Mouse (Mus musculus) CH12F3 (cell line): Measurements from ENCODE around the gene Cdh23.

Experiments
- in situ Hi-C: fragments of 300-500 bp; cut with MboI; formaldehyde crosslinking; loops from 2 replicates; pipeline ENCODE4 v1.14.3; 2020; ENCODE audit warnings: low sequenced_read_pairs

The Cdh23 gene

DNA sequence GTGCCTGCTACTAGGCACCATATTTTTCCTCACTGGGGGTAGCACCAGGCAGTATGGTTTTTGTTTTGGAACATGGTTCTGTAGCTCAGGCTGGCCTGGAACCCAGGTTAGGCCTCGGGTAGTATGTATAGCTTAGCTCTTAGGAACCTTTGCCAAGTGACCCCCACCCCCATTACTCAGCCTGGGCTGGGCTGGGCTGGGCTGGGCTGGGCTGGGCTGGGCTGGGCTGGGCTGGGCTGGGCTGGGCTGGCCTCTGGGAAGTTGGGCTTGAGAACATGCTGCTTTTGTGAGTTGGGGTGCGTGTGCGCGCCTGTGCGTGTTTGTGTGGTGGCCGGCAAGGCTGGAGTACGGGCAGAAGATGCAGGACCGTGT lies 405.6 kb downstream of the Cdh23 start:
- in situ Hi-C loops: no loop called here

DNA sequence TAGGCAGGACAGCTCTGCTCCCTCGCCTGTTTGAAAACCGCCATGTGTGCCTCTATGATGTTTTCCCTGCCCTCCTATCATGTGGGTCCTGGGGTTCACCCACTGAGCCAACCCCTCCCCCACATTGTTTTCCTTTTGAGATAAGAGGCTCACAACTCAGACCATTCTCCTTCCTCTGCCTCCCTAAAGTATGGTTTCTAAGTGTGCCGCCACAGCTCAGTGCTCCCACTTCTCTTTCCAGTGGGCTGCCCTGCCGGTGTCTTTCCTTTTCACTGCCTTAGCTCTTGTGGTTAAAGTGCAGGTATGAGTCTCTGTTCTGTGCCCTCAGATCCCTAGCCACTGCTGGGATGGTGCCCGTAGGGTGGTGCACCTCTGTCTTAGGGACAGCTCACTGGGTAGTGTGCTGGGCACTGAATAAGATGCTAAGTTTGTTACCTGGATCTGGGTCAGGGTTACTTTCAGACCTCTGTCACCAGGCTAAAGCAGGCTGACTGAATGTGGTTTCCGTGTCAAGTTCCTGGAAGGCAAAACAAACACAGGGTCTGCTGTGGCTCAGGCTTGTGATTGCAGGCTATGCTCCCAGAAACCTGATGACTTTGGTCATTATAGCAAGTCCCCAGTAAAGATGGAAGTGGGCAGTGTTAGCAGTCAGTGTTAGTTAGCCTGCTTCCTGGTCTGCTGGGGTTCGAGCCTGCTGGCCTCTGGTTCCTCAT lies 406.1 kb downstream of the Cdh23 start:
- in situ Hi-C loops: no loop called here

DNA sequence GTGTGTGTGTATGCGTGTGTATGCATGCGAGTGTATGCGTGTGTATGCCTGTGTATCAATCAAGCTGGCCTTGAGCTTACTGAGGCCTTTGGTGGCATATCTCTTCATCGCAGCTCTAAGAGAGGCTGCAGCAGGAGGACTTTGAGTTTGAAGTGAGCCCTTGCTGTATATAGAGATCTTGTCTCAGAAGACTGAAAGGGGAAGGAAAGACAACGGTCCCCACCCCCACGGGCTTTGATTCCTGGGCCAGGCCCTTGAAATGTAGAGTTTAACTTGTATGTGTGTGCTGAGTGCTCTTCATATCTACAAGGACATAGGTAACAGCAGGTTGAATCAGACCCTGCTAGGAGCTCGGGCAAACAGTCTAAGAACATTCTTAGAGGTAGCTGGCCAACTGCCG lies 407.1 kb downstream of the Cdh23 start:
- in situ Hi-C loops: no loop called here

DNA sequence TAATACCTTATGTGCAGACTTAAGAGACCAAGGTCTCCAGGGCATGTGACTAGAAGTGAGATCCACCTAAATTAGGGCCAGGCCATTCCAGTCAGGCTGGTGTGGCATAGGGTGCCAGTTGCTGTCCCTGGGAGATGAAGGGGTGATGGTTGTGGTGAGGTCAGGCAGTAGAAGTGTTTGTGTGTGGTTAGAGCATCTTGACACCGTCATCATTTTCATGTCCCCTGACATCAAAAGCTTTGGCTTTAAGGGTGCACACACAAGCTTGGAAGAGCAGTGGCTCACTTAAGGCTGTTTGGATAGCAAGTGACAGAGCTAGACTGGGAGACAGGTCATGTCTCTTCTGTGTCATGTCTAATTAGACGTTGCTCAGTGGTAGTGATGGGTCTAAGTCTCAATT lies 408.6 kb downstream of the Cdh23 start:
- in situ Hi-C loops: no loop called here

DNA sequence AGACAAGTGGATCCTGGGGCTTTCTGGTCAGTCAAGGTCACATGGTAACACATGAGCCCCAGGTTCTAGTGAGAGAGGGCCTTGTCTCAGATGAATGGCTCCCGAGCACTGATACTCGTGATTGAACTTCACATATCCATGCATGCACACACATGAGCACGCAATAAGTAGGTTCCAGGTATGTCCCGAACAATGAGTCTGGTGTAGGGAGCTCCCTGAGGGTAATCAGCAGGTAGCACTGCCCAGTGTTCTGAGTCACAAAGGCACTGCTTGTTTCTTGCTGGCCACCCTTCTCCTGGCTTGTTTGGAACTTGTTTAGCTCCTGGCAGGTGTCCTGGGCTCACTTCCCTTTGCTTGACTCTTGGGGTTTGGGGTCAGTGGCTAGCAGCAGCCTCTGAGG lies 409.1 kb downstream of the Cdh23 start:
- in situ Hi-C loops: no loop called here

DNA sequence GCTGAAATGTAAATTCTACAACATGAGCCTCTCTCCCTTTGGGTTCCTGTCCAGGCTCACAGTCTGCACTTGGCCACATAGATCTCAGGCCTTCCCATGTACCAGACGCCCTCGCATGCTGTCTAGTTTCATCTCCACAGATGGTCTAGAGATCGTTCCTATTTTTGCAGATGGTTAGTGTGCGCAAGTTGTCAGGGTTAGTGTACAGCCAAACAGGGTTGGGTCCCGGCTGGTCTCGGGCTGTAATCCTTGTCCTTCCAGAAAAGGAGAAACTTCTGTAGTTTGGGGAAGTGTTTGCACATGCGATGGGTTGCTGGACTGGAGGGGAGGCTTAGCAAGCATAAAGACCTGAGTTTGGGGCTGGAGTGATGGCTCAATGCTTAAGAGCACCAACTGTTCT lies 409.7 kb downstream of the Cdh23 start:
- in situ Hi-C loops: no loop called here

DNA sequence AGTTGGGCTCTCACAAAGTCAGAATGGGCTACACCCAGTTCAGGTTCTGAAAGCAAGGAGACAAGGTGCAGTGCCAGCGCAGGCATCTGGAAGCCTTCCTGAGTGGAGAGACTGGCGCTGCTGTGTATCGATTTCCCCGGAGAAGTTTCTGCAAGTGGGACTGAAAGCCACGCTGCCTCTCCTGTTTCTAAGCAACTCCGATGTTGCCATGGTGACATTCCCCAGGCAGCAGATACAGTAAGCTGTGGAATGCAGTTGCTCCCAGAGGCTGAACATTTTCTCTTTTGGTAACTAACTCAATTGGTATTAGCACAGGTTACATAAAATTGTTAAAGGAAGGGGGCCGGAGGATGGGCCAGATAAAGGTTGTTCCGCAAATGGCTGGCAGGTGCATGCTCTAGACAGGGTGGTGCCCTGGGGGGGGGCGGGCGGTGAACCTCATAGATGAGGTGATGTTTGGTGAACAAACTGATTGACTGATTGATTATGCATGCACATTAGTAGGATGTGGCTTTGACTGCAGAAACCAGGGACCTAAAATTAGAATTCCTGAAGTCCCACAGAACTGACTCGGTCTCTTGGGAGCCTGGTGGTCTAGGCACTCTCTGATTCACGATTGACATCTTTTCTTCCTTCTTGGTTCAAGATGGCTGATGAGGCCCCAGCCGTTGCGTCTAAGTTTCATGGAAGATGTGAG lies 410.5 kb downstream of the Cdh23 start:
- in situ Hi-C loops: no loop called here

DNA sequence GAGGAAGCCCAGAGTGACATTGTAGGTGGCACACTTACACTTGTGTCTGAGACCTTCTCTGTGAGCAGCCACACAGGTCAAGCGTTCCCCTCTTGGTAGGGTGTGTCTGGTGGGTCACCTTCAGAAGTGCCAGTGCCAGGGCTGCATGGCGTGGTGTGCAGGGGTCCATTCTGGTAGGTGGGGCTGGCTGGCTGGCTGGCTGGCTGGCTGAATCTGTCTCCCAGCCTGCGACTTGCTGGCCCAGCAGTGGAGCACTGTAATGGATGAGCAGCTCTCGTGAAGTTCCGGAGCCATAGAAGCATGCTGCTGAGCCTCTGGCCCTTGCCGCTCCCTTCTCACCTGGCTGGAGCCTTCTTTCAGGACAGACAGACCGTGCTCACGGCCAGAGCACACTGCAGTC lies 411.1 kb downstream of the Cdh23 start:
- in situ Hi-C loops: no loop called here

DNA sequence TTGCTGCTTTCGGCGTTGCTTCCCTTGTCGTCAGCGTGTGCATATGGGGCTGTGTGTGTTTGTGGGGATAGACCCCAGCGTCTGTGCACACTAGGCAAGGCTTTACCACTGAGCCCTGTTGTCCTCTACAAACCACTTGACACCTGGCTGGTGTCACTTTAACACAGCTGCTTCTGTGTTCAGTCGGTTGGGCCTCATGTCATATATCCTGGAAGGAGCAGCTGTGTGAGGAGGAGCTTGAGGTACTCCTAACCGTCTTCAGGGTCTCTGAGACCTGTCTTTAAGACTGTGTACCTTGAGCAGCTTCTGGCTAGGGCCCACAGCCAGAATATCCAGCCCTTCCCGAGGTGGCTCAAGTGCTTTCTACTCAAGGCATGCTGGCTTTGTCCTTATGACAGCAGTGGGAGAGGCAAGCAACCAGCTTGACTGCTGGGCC lies 411.6 kb downstream of the Cdh23 start:
- in situ Hi-C loops: no loop called here

DNA sequence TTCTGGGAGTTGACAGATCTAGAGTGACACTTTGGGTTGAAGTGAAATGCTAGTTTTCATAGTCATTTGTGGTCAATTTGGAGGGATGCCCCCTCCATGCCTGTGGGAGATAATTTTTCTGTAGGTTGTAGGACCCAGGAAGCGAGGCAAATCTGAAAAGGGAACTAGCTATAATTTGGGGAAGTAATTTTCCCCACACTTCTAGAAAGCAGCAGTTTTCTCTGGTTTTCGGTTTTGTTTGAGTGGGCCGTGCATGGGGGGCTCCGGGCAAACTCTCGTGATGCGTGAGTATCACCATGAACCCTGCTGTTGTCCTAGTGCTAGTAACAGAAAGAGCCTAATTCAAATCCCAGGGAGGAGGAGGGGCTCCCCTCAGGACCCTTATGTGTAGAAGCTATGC lies 412.0 kb downstream of the Cdh23 start:
- in situ Hi-C loops: no loop called here

DNA sequence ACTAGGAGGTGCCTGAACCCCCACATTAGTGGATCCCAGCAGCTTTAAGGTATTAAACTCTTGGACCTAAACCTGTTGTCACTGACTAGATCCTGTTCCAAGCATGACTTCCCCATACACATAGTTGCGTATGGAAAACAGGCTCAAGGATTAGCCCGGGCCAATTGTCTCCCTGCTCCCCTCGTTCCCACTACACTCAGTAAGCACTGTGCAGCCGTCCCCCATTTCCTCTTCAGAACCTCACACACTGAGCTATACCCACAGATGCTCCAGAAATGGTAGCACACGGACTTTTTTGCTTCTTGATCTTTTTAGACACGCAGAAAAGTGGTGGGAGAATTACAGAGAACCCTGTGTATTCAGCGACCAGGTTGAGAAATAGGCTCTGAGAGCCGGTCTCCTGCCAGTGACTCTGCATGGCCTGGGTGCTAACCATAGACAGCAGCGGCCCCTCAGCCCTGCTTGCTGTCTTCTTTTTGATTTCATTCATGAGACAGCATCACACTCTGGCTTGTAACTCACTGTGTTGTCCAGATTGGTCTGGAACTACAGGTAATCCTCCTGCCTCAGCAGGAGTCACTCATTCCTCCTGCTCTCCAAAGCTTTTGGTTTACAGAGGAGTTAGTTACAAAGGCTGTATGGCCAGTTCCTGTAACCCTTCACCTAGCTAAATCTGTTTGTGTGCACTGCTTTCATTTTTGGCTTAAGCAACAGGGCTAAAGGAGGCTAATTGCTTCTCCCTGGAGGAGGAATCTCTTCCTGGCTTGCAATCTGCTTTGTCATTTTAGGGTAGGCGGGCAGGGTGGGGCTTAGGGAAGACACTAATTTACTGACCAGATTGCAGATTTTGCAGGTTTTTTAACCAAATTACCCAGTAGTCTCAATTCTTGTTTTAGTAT lies 413.9 kb downstream of the Cdh23 start:
- in situ Hi-C loops: no loop called here

DNA sequence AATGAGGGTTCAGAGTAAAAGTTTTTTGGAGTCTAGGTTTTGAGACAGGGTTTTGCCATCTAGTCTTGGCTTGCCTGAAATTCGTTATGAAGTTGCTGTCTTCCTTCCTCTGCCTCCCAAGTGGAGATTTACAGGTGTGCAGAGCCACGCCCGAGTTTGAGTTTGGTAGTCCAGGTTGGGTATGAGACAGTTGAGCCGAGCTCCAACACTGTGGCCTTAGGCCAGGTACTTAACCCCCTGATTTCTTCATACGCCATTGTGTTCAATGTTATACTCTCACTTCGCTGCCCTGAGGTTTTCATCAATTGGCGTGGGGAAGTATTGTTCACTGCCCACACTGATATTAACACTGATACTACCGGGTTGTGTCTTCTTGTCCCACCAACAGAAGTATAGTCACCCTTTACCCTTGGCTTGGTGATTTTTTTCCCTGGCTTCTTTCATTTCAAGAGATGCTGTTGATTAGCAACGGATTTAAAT lies 414.7 kb downstream of the Cdh23 start:
- in situ Hi-C loops: no loop called here

DNA sequence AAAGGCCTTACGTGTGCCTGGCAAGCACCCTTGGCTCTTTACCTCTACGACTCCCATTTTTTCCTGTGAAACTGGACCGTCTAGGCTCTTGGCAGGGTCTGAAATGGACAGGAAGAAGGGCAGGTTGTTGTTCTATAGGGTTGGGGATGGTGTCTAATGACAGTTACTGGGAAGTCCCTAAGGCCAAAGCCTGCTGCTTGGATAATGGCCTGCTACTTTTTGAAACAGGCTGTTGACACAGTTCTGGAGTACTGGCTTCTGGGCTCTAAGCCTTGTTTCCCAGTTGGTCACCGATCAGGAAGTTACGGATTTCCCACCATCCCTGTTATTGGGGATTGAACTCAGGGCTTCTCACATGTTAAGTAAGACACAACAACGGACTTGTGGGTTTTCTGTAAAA lies 415.9 kb downstream of the Cdh23 start:
- in situ Hi-C loops: no loop called here

DNA sequence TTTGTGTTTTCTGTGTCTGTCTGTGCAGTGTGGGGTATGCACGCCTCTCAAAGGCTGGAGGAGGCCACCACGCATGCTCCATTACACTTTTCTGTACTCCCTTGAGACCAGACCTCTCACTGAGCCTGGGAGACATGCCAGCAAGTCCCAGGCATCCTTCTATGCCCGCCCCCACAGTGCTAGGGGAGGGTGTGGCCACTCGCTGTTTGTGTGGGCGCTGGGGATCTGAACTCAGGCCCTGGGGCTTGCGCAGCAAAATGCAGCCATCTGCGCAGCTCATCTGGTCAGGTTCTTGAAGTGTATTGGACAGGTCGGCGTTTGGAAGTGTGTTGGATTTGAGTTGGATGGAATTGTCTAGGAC lies 416.4 kb downstream of the Cdh23 start:
- in situ Hi-C loops: no loop called here

DNA sequence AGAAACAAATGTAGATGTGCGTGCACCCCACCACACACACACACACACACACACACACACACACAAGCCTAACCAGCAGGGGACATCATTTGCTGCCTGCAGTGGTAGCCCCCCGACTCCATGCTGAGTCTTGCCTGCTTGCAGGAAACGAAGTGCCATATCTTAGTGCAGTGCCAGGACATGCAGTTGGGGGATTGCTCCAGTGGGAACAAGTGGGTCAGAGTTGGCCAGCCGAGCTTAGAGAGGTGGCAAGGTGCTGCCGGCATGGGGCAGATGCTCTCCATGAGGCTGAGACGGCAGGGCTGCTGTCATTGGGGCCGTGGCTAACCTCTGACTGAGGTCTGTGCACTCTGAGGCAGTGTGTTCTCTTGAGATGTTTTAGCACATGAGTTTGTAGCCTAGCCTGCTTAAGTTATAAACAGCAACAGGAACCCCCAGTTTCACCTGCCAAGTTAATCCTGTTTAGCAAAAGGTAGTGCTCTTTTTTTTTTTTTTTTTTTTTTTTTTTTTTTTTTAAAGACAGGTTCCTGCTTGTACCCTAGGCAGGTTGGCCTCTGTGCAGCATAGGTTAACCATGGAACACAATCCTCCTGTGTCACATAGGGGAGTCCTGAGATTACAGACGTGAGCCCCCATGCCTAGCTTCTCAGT lies 416.9 kb downstream of the Cdh23 start:
- in situ Hi-C loops: no loop called here

DNA sequence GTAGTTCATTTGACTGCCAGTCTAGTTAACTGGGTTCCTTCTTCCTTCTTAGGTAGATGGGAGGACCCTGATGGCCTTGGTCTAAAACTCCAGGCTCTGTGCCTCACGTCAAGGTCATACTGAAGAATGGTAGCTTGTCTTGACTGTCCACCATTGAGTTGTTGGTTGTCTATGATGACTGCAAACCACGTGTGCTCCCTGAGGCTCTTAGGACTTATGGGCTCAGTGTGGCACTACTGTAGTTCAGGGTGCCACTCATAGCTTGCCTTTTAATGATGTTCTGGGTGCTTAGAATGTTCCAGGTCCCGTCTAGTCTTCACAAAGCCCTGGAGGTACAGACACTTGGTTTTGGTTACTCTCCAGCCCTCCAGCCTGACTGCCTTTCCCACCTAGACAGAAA lies 417.5 kb downstream of the Cdh23 start:
- in situ Hi-C loops: no loop called here

DNA sequence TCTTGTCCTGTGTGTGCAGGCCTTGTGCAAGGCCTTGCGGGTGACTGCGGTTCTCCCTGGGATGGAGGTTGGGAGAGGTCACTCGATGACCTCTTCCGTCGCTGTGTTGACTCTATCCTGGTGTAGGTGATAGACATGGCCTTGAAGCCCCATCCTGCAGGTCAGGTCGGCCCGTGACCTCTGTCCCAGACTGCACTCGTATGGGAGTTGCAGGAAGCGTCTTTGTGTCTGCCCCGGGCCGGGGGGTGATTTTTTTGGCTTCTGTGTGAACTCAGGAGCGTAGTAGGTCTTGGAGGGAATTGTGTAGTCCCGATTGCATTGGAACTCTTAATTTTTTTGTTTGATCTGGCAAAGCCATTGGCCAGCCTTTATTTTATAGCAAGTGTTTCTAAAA lies 418.3 kb downstream of the Cdh23 start:
- in situ Hi-C loops: no loop called here

DNA sequence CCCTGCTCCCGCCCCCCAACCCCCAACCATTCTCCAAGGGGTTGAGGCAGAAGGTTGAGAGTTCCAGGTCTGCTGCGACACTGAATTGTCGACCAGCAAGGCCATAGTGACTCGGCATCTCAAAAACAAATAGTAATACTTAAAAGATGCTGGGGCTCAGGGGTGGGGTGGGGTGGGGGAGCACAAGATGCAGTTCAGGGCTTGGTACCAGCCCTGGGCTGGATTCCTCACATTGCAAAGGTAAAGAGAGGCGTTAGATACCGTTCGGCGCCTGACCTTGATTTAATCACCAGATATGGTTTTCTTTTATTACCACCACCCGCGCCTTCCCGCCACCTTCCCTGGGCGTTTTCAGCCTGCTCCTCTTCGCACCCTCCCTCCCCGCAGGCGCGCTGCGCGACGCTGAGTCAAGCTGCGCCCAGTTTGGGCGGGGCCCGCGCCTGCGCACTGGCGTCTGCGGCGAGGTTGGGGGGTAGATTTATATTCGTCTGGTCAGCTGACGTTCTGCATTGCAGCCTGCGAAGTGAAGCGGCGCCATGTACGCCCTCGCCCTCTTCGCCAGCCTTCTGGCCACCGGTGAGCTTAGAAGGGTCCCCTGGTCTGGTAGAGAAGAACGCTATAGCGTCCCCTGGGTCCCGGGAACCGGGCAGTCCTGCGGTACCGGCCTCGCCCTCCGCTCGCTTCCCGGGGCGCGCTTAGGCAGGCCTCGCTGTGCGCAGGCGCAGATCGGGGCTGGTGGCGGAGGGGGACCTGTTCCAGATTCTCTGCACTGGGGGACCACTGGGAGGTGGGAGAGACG lies 418.9 kb downstream of the Cdh23 start, which contains the start of gene Psap:
Psap (plus strand) TSS at position 421 of the 799 bp plus-strand sequence.
- in situ Hi-C loops: no loop called here

DNA sequence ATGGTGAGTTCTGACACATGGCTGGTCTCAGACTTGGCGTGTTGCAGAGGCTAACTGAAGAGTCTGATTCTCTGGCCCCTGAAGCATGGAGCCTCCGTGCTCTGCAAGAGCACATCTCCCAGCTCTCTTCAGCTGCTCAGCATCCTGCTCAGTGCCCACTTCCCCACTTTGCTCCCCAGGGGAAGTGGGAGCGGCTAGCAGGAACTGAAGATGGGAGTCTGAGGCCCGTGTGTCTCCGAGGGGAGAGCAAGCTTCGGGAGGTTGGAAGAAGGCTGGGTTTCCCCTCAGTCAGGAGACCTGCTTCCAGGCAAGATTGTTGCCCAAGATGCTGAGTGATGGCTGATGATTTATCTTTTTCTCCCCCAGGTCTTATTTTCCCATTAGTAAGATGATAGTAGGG lies 422.9 kb downstream of the Cdh23 start:
- in situ Hi-C loops: no loop called here

DNA sequence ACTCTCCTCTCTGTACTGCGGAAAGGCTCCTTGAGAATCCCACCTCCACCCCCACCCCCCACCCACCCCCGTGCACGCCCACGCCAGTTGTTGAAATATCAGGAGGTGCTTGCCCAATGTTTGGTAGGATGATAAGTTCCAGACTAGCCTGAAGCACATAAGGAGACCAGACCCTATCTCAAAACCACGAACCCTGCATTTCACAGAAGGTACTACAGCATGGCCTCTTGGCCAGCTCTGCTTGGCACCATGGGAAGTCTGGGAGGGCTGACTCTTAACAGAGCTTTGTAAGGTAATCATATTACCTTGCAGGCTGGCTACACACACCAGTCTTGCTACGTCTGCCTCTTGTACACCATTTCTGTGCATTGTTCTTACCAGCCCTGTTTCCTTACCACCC lies 424.0 kb downstream of the Cdh23 start:
- in situ Hi-C loops: no loop called here
